ENCODE assay signal across 11 mouse cellular contexts in the genomic region with DNA sequence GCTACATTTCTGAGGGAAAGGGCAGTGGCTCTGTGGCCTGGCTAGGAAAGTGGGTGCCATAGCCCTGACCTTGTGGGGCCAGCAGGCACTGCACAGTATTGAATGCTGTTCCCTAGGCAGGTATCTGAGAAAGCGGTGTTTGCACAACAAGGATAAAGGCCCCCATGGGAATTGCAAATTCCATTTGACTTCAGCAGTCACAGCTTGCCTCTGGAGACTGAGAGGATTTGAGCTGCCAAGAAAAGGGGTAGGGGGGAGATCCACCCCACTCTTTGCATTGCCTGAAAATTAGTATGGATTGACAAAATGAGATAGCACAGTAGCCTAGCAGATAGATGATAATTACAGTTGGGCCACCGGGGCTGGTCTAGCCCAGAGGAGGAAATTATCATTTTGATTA.
DNase-seq lines count a peak whose midpoint lies in the region; ATAC-seq lines count a peak whose summit lies in the region.
"Had no signal": no experiment of that assay in that cellular context is flagged by ENCODE, and none has a peak within 500 bp of the region (broad histone marks: within the 10 kb centered on the region; RNA-seq: fewer than 3 reads in every experiment).

No protein-coding gene starts in this region.

- H3K4me2 ChIP-seq in heart, embryonic 16.5 days (ENCODE audit: low read depth, low read length), result peak overlapping the region; percentile 32; the same call in 1 of the 2 replicates
- H3K4me2 ChIP-seq in embryonic facial prominence, embryonic 14.5 days (ENCODE audit: low read depth, low read length), result no peak overlapping the region
- H3K4me2 ChIP-seq in hindbrain, embryonic 14.5 days (replicated peaks), result no peak overlapping the region
- H3K4me2 ChIP-seq in midbrain, embryonic 16.5 days (ENCODE audit: low read length), result no peak overlapping the region

- 30% methylated on average over 2 of the region's 2 CpGs for WGBS in heart, embryonic 16.5 days
- WGBS in embryonic facial prominence, embryonic 14.5 days, result 38% methylated on average over 2 of the region's 2 CpGs
- 14% methylated on average over 2 of the region's 2 CpGs for WGBS in hindbrain, embryonic 14.5 days
- 9% methylated on average over 2 of the region's 2 CpGs for WGBS in midbrain, embryonic 16.5 days

- no peak overlapping the region for H3K4me3 ChIP-seq in heart, embryonic 16.5 days (ENCODE audit: low read length)
- no peak overlapping the region for H3K4me3 ChIP-seq in embryonic facial prominence, embryonic 14.5 days (ENCODE audit: low read depth, low read length)
- H3K4me3 ChIP-seq in hindbrain, embryonic 14.5 days (replicated peaks; ENCODE audit: low read length), result no peak overlapping the region
- H3K4me3 ChIP-seq in midbrain, embryonic 16.5 days (ENCODE audit: low read depth, low read length), result no peak overlapping the region

- ATAC-seq in heart, embryonic 16.5 days (replicated peaks; ENCODE audit: extremely low read depth, insufficient read depth, low FRiP score), result peak; percentile 16; the same call in 1 of the 2 replicates
- ATAC-seq in embryonic facial prominence, embryonic 14.5 days (ENCODE audit: low read depth), result peak; percentile 56; the same call in 1 of the 2 replicates
- peak; percentile 63 for ATAC-seq in hindbrain, embryonic 14.5 days (ENCODE audit: low FRiP score)
- peak; percentile 75 for ATAC-seq in midbrain, embryonic 16.5 days

- H3K27me3 ChIP-seq in heart, embryonic 16.5 days (ENCODE audit: control insufficient read depth, insufficient read depth, low read length), result no peaks in the 10 kb centered on the region
- no peaks in the 10 kb centered on the region for H3K27me3 ChIP-seq in embryonic facial prominence, embryonic 14.5 days (replicated peaks; ENCODE audit: control insufficient read depth, insufficient read depth, low read length)
- H3K27me3 ChIP-seq in hindbrain, embryonic 14.5 days (ENCODE audit: control insufficient read depth, insufficient read depth, low read length), result no peaks in the 10 kb centered on the region; the same call in 1 of the 2 replicates
- no peaks in the 10 kb centered on the region for H3K27me3 ChIP-seq in midbrain, embryonic 16.5 days (ENCODE audit: control insufficient read depth, insufficient read depth, low read depth, low read length)

- H3K4me1 ChIP-seq in heart, embryonic 16.5 days (ENCODE audit: control insufficient read depth, insufficient read depth, low read length), result peaks cover 27% of the 10 kb centered on the region
- H3K4me1 ChIP-seq in embryonic facial prominence, embryonic 14.5 days (ENCODE audit: control insufficient read depth, insufficient read depth, low read length), result peaks cover 11% of the 10 kb centered on the region
- H3K4me1 ChIP-seq in hindbrain, embryonic 14.5 days (replicated peaks; ENCODE audit: control insufficient read depth, insufficient read depth, low read length), result peaks cover 27% of the 10 kb centered on the region
- peaks cover 21% of the 10 kb centered on the region for H3K4me1 ChIP-seq in midbrain, embryonic 16.5 days (ENCODE audit: control insufficient read depth, insufficient read depth, low read length)

- H3K9ac ChIP-seq in heart, embryonic 16.5 days (ENCODE audit: low read length), result no peak overlapping the region
- H3K9ac ChIP-seq in embryonic facial prominence, embryonic 14.5 days (ENCODE audit: low read depth, low read length), result no peak overlapping the region
- H3K9ac ChIP-seq in hindbrain, embryonic 14.5 days, result no peak overlapping the region
- H3K9ac ChIP-seq in midbrain, embryonic 16.5 days (ENCODE audit: low read depth, low read length), result no peak overlapping the region

- H3K27ac ChIP-seq in heart, embryonic 16.5 days (ENCODE audit: low read length), result no peak overlapping the region
- no peak overlapping the region for H3K27ac ChIP-seq in embryonic facial prominence, embryonic 14.5 days (replicated peaks; ENCODE audit: low read depth, low read length)
- H3K27ac ChIP-seq in hindbrain, embryonic 14.5 days, result peak overlapping the region; percentile 62
- H3K27ac ChIP-seq in midbrain, embryonic 16.5 days (ENCODE audit: low read length), result peak overlapping the region; percentile 61

- DNase-seq in heart, adult 11 months, result no peak
- peak; percentile 45 for DNase-seq in embryonic facial prominence, embryonic 14.5 days (ENCODE audit: low spot score)
- peak; percentile 56 for DNase-seq in hindbrain, embryonic 14.5 days (ENCODE audit: low spot score)
- no peak for DNase-seq in thymus, postnatal 36 days
- DNase-seq in embryo, embryonic 10 days (ENCODE audit: low spot score), result no peak
- DNase-seq in frontal cortex, postnatal 14 days (ENCODE audit: low spot score in 2 of 2), result no peak
- DNase-seq: kidney, adult 18-20 months; lung, adult 2 months; spleen, adult 18-20 months had no signal

- H3K36me3 ChIP-seq in heart, embryonic 16.5 days (ENCODE audit: control insufficient read depth, insufficient read depth), result no peaks in the 10 kb centered on the region
- no peaks in the 10 kb centered on the region for H3K36me3 ChIP-seq in embryonic facial prominence, embryonic 14.5 days (ENCODE audit: control insufficient read depth, insufficient read depth, low read length)
- H3K36me3 ChIP-seq in hindbrain, embryonic 14.5 days (replicated peaks; ENCODE audit: control insufficient read depth, insufficient read depth), result no peaks in the 10 kb centered on the region
- H3K36me3 ChIP-seq in midbrain, embryonic 16.5 days (ENCODE audit: control insufficient read depth, insufficient read depth, low read length), result no peaks in the 10 kb centered on the region

- no peaks in the 10 kb centered on the region for H3K9me3 ChIP-seq in heart, embryonic 16.5 days (replicated peaks; ENCODE audit: control insufficient read depth, low read length)
- H3K9me3 ChIP-seq in embryonic facial prominence, embryonic 14.5 days (ENCODE audit: control insufficient read depth, low read length), result no peaks in the 10 kb centered on the region
- no peaks in the 10 kb centered on the region for H3K9me3 ChIP-seq in hindbrain, embryonic 14.5 days (ENCODE audit: control insufficient read depth, low read length)
- no peaks in the 10 kb centered on the region for H3K9me3 ChIP-seq in midbrain, embryonic 16.5 days (replicated peaks; ENCODE audit: control insufficient read depth, low read length, poor library complexity, severe bottlenecking)

Comparison
In these comparisons a context has a peak if more than half of its experiments do, and no peak if none do; other contexts are left out.
1. ATAC-seq: peak in every context shown above with its lines; median percentile 75 in midbrain, embryonic 16.5 days; 63 in hindbrain, embryonic 14.5 days; 56 in embryonic facial prominence, embryonic 14.5 days; 16 in heart, embryonic 16.5 days.
2. H3K27ac ChIP-seq: peak in hindbrain, embryonic 14.5 days (single experiment) and midbrain, embryonic 16.5 days (single experiment); none in heart, embryonic 16.5 days (single experiment) and embryonic facial prominence, embryonic 14.5 days (single experiment).
3. DNase-seq: peak in embryonic facial prominence, embryonic 14.5 days (single experiment) and hindbrain, embryonic 14.5 days (single experiment); none in heart, adult 11 months (single experiment), thymus, postnatal 36 days (0 of 2), embryo, embryonic 10 days (single experiment) and frontal cortex, postnatal 14 days (0 of 2).